Comparison of ENCODE assay signal across 8 mouse cellular contexts in the genomic region with DNA sequence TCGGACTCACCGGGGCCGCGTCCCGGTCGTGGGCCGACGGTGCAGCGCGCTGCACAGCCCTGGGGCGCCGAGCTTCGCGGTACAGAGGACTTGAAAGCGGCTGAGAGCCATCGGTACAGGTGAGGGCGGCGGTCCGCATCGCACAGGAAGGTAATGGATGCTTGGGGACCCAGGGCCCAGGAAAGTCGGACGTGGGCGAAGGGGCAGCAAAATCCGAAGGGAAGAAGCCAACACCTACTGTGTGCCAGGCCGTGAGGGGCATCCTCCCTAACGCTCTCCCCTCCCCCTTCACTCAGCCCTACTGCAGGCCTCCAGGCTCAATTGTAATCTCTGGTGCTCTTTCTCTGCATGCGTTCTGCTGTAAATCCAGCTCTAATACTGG. TPM values are rescaled to one million over a fixed set of nuclear protein-coding genes. Genes with fewer than 3 reads are reported as not detected.
DNase-seq lines count a peak whose midpoint lies in the region; ATAC-seq lines count a peak whose summit lies in the region.

No protein-coding gene starts in this region.

- H3K9ac ChIP-seq in heart, embryonic 16.5 days (ENCODE audit: low read length): peak overlapping the region; percentile 94
- peak overlapping the region; percentile 98 for H3K9ac ChIP-seq in embryonic facial prominence, embryonic 15.5 days
- H3K9ac ChIP-seq in limb, embryonic 13.5 days: peak overlapping the region; percentile 97
- H3K9ac ChIP-seq in stomach, embryonic 15.5 days: peak overlapping the region; percentile 80

- H3K4me1 ChIP-seq in heart, embryonic 16.5 days (ENCODE audit: control insufficient read depth, insufficient read depth, low read length): peaks cover 24% of the 10 kb centered on the region
- H3K4me1 ChIP-seq in embryonic facial prominence, embryonic 15.5 days: peaks cover 41% of the 10 kb centered on the region
- H3K4me1 ChIP-seq in limb, embryonic 13.5 days: peaks cover 36% of the 10 kb centered on the region
- peaks cover 15% of the 10 kb centered on the region for H3K4me1 ChIP-seq in stomach, embryonic 15.5 days

- H3K9me3 ChIP-seq in heart, embryonic 16.5 days (replicated peaks; ENCODE audit: control insufficient read depth, low read length): no peaks in the 10 kb centered on the region
- H3K9me3 ChIP-seq in embryonic facial prominence, embryonic 15.5 days (replicated peaks): no peaks in the 10 kb centered on the region
- no peaks in the 10 kb centered on the region for H3K9me3 ChIP-seq in limb, embryonic 13.5 days
- H3K9me3 ChIP-seq in stomach, embryonic 15.5 days: no peaks in the 10 kb centered on the region

- H3K27ac ChIP-seq in heart, embryonic 16.5 days (ENCODE audit: low read length): peak overlapping the region; percentile 99
- H3K27ac ChIP-seq in embryonic facial prominence, embryonic 15.5 days (replicated peaks): peak overlapping the region; percentile 97
- H3K27ac ChIP-seq in limb, embryonic 13.5 days: peak overlapping the region; percentile 97
- peak overlapping the region; percentile 98 for H3K27ac ChIP-seq in stomach, embryonic 15.5 days

- ATAC-seq in heart, embryonic 16.5 days (replicated peaks; ENCODE audit: extremely low read depth, insufficient read depth, low FRiP score): peak; percentile 16
- peak; percentile 44 for ATAC-seq in embryonic facial prominence, embryonic 15.5 days (ENCODE audit: insufficient number of reproducible peaks, low FRiP score, low TSS enrichment, low read depth)
- peak; percentile 17; the same call in 1 of the 2 replicates for ATAC-seq in limb, embryonic 13.5 days (ENCODE audit: low FRiP score, low read depth)
- peak; percentile 56 for ATAC-seq in stomach, embryonic 15.5 days (ENCODE audit: insufficient read depth, low FRiP score, low read depth)

- under 1% methylated on average over 27 of the region's 27 CpGs for WGBS in heart, embryonic 16.5 days
- under 1% methylated on average over 27 of the region's 27 CpGs for WGBS in embryonic facial prominence, embryonic 15.5 days
- WGBS in limb, embryonic 13.5 days: under 1% methylated on average over 27 of the region's 27 CpGs
- 0% methylated on average over 27 of the region's 27 CpGs for WGBS in stomach, embryonic 15.5 days

- H3K4me2 ChIP-seq in heart, embryonic 16.5 days (ENCODE audit: low read depth, low read length): peak overlapping the region; percentile 92
- H3K4me2 ChIP-seq in embryonic facial prominence, embryonic 15.5 days (replicated peaks): peak overlapping the region; percentile 64
- peak overlapping the region; percentile 79 for H3K4me2 ChIP-seq in limb, embryonic 13.5 days (replicated peaks)
- peak overlapping the region; percentile 53 for H3K4me2 ChIP-seq in stomach, embryonic 15.5 days

- no peaks in the 10 kb centered on the region for H3K27me3 ChIP-seq in heart, embryonic 16.5 days (ENCODE audit: control insufficient read depth, insufficient read depth, low read length)
- no peaks in the 10 kb centered on the region for H3K27me3 ChIP-seq in embryonic facial prominence, embryonic 15.5 days
- no peaks in the 10 kb centered on the region for H3K27me3 ChIP-seq in limb, embryonic 13.5 days
- no peaks in the 10 kb centered on the region for H3K27me3 ChIP-seq in stomach, embryonic 15.5 days (replicated peaks)

- peaks cover 37% of the 10 kb centered on the region for H3K36me3 ChIP-seq in heart, embryonic 16.5 days (ENCODE audit: control insufficient read depth, insufficient read depth)
- H3K36me3 ChIP-seq in embryonic facial prominence, embryonic 15.5 days: peaks cover 55% of the 10 kb centered on the region
- peaks cover 64% of the 10 kb centered on the region for H3K36me3 ChIP-seq in limb, embryonic 13.5 days
- peaks cover 33% of the 10 kb centered on the region for H3K36me3 ChIP-seq in stomach, embryonic 15.5 days

- peak overlapping the region; percentile 96 for H3K4me3 ChIP-seq in heart, embryonic 16.5 days (ENCODE audit: low read length)
- peak overlapping the region; percentile 98 for H3K4me3 ChIP-seq in embryonic facial prominence, embryonic 15.5 days (replicated peaks)
- peak overlapping the region; percentile 92 for H3K4me3 ChIP-seq in limb, embryonic 13.5 days
- H3K4me3 ChIP-seq in stomach, embryonic 15.5 days (replicated peaks): peak overlapping the region; percentile 80

- DNase-seq in heart, postnatal 4 days: no peak
- DNase-seq in ES-CJ7 (ENCODE audit: low read depth, low spot score): peak; percentile 54
- DNase-seq in urinary bladder, postnatal 10 days (ENCODE audit: low spot score): no peak
- no peak for DNase-seq in kidney, postnatal 14 days

RNA-seq across cellular contexts. Expression of gene Sept1, which starts 0.4 kb away (rescaled TPM):
- polyA plus RNA-seq in heart, embryonic 16.5 days (2015; fragmentation: Nextera tagmentation; extraction: Ambion mirVana): 35.1 and 57.5 TPM in 2 replicates
- 10 to 100 TPM; 11.2 to 12.1 TPM for total RNA-seq in heart, postnatal 4 days (2021)
- polyA plus RNA-seq in embryonic facial prominence, embryonic 15.5 days (2015; fragmentation: Nextera tagmentation; extraction: Ambion mirVana): 22.4 and 23.9 TPM in 2 replicates
- polyA plus RNA-seq in limb, embryonic 13.5 days (2015; fragmentation: Nextera tagmentation; extraction: Ambion mirVana): 23.5 and 27.9 TPM in 2 replicates
- 17.7 and 19.2 TPM in 2 replicates for polyA plus RNA-seq in stomach, embryonic 15.5 days (2015; fragmentation: Nextera tagmentation; extraction: Ambion mirVana)

RNA-seq across cellular contexts. Expression of gene Zfp553, which starts 0.5 kb away (rescaled TPM):
- 21.0 and 21.9 TPM in 2 replicates for polyA plus RNA-seq in heart, embryonic 16.5 days (2015; fragmentation: Nextera tagmentation; extraction: Ambion mirVana)
- 10 to 100 TPM in 1 of 2 experiments, 1 to 10 TPM in 1; 9.2 to 10.8 TPM for total RNA-seq in heart, postnatal 4 days (2021)
- 41.3 and 42.5 TPM in 2 replicates for polyA plus RNA-seq in embryonic facial prominence, embryonic 15.5 days (2015; fragmentation: Nextera tagmentation; extraction: Ambion mirVana)
- 51.8 and 52.1 TPM in 2 replicates for polyA plus RNA-seq in limb, embryonic 13.5 days (2015; fragmentation: Nextera tagmentation; extraction: Ambion mirVana)
- 33.9 and 34.8 TPM in 2 replicates for polyA plus RNA-seq in stomach, embryonic 15.5 days (2015; fragmentation: Nextera tagmentation; extraction: Ambion mirVana)

RNA-seq across cellular contexts. Expression of gene Zfp771, which starts 10.7 kb away (rescaled TPM):
- 38.0 and 39.6 TPM in 2 replicates for polyA plus RNA-seq in heart, embryonic 16.5 days (2015; fragmentation: Nextera tagmentation; extraction: Ambion mirVana)
- total RNA-seq in heart, postnatal 4 days (2021): 10 to 100 TPM; 11.6 to 14.2 TPM
- 73.7 and 77.5 TPM in 2 replicates for polyA plus RNA-seq in embryonic facial prominence, embryonic 15.5 days (2015; fragmentation: Nextera tagmentation; extraction: Ambion mirVana)
- polyA plus RNA-seq in limb, embryonic 13.5 days (2015; fragmentation: Nextera tagmentation; extraction: Ambion mirVana): 75.1 and 82.7 TPM in 2 replicates
- 57.9 and 63.1 TPM in 2 replicates for polyA plus RNA-seq in stomach, embryonic 15.5 days (2015; fragmentation: Nextera tagmentation; extraction: Ambion mirVana)

RNA-seq across cellular contexts. Expression of gene Mylpf, which starts 24.7 kb away (rescaled TPM):
- 16.2 and 31.6 TPM in 2 replicates for polyA plus RNA-seq in heart, embryonic 16.5 days (2015; fragmentation: Nextera tagmentation; extraction: Ambion mirVana)
- total RNA-seq in heart, postnatal 4 days (2021): 10 to 100 TPM in 1 of 2 experiments, 1 to 10 TPM in 1; 3.1 to 33.0 TPM
- 585 and 767 TPM in 2 replicates for polyA plus RNA-seq in embryonic facial prominence, embryonic 15.5 days (2015; fragmentation: Nextera tagmentation; extraction: Ambion mirVana)
- polyA plus RNA-seq in limb, embryonic 13.5 days (2015; fragmentation: Nextera tagmentation; extraction: Ambion mirVana): 350 and 353 TPM in 2 replicates
- 18.6 and 31.0 TPM in 2 replicates for polyA plus RNA-seq in stomach, embryonic 15.5 days (2015; fragmentation: Nextera tagmentation; extraction: Ambion mirVana)

RNA-seq across cellular contexts. Expression of gene Tbc1d10b, which starts 25.1 kb away (rescaled TPM):
- polyA plus RNA-seq in heart, embryonic 16.5 days (2015; fragmentation: Nextera tagmentation; extraction: Ambion mirVana): 15.2 and 22.3 TPM in 2 replicates
- total RNA-seq in heart, postnatal 4 days (2021): 10 to 100 TPM; 41.0 to 42.5 TPM
- 29.4 and 32.5 TPM in 2 replicates for polyA plus RNA-seq in embryonic facial prominence, embryonic 15.5 days (2015; fragmentation: Nextera tagmentation; extraction: Ambion mirVana)
- 31.7 and 34.8 TPM in 2 replicates for polyA plus RNA-seq in limb, embryonic 13.5 days (2015; fragmentation: Nextera tagmentation; extraction: Ambion mirVana)
- polyA plus RNA-seq in stomach, embryonic 15.5 days (2015; fragmentation: Nextera tagmentation; extraction: Ambion mirVana): 24.3 and 24.4 TPM in 2 replicates
